Mouse (Mus musculus): ENCODE data around the gene Il17rb.

DNA sequence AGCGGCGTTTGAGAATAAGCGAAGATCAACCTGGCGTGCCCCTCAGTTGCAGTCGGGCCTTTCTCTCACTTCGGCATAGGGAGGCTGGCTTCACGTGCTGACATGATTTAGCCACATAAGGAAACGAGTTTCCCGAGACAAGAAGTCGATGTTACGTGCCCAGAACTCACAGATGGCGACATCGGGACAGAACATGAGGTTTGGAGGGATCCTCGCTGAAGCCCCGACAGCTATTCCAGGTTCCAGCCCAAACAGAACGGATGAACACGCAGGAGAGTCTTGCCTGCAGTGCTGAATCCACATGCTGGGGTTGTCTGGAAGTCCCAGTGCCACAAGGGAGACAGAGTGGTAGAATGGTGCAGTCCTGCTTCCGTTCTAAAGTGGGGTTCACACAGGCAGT lies 29.7 kb upstream of the Il17rb start:
- TF ChIP-seq CTCF (IDR thresholded peaks at IDR 0.05; ENCODE audit: extremely low read depth, insufficient read depth, low read length) (no peak), POLR2A (IDR thresholded peaks at IDR 0.05; ENCODE audit: extremely low read depth, insufficient read depth, low read length) (no peak)
